Mouse (Mus musculus): ENCODE measurements around the gene Spred1. TPM values are rescaled to one million over a fixed set of nuclear protein-coding genes. Genes with fewer than 3 reads are reported as not detected.

The Spred1 gene
- 4.8 TPM for total RNA-seq (2023)

DNA sequence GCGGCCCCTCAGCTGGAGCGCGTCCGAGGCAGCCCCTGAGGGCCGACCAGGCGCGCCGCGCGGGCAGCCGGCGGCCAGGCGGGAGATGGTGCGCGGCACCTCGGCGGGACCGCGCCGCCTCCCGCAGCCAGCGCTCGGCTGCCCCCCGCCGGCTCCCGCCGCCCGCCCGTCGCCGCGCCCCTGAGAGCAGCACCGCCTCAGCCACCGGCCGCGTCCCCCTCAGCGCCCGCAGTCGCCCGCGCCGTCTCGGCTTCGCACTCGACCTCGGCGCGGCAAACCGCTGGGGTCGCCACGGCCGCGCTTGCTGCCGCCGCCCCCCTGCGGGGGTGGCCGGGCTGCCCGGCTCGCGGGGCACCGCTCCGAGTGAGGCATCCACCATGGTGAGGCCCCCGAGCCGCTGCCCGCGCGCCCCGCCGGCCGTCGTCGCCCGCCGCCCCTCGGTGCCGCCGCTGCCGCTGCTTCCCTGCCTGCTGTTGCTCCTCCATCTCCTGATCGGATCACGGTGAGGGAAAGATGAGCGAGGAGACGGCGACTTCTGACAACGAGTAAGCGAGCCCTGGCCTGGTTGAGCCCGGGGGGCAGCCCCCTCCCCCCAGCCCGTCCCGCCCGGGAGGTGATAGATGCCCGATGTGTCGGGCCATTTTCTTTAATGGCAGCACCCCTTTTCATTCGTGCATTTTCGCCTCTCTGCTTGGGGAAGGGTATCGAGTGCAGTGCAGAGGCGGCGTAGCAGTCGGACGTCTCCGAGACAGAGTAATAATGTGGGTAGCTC lies at the start of gene Spred1:
TSS of gene Spred1 (plus strand) at position 163 of the 772 bp plus-strand sequence.

Other genes with a start within 250 kb of the Spred1 start
- not detected for gene Tmco5, start 242.7 kb upstream of the Spred1 start, total RNA-seq (2023)
- gene Fam98b, start 128.4 kb downstream of the Spred1 start, total RNA-seq (2023): 29.2 TPM
- 326 TPM for gene Rasgrp1, start 221.6 kb downstream of the Spred1 start, total RNA-seq (2023)

Data from CD4-positive naive resting alpha-beta T cell, adult 57 days (primary cell).